Mouse (Mus musculus) forebrain, embryonic 11.5 days (tissue): ENCODE measurements at regions not wholly inside any gene's neighbourhood (a gene's known extent, or its start where the extent isn't known, plus 50 kb on each side); places are given as distances from the start of the nearest gene placed in this dataset.
A peak's percentile ranks its signal among the peaks of the same experiment; 100 is the strongest.

Source experiments
- ATAC-seq: fragments of 200-750 bp; cut with Nextera tagmentation; replicated peaks from 2 replicates; pipeline ENCODE4 v1.8.0; 2017; ENCODE audit warnings: moderate TSS enrichment; ENCODE audit not compliant: low FRiP score
- DNase-seq: peaks from one replicate; pipeline ENCODE4 v3.0.0-alpha.2; 2017; ENCODE audit warnings: low spot score
- H3K27ac ChIP-seq: fragments of 300-500 bp; sonication (generic); 2 replicates; pipeline ENCODE4 v1.5.1; 2014; ENCODE audit warnings: low read depth, low read length
- H3K27me3 ChIP-seq: fragments of 300-500 bp; sonication (generic); 2 replicates; pipeline ENCODE4 v1.6.1; 2014; ENCODE audit warnings: mild to moderate bottlenecking, low read length, mixed read lengths; ENCODE audit not compliant: control insufficient read depth, insufficient read depth
- H3K36me3 ChIP-seq: fragments of 300-500 bp; sonication (generic); 2 replicates; pipeline ENCODE4 v1.6.1; 2014; ENCODE audit warnings: mild to moderate bottlenecking, low read length, moderate library complexity, mixed read lengths; ENCODE audit not compliant: control insufficient read depth, insufficient read depth
- H3K4me1 ChIP-seq: fragments of 300-500 bp; sonication (generic); replicated peaks from 2 replicates; pipeline ENCODE4 v1.6.1; 2014; ENCODE audit warnings: low read length, mixed read lengths; ENCODE audit not compliant: control insufficient read depth, insufficient read depth
- H3K4me2 ChIP-seq: fragments of 300-500 bp; sonication (generic); 2 replicates; pipeline ENCODE4 v1.6.1; 2014; ENCODE audit warnings: low read depth, mild to moderate bottlenecking, low read length, moderate library complexity, mixed read lengths; ENCODE audit not compliant: severe bottlenecking
- H3K4me3 ChIP-seq: fragments of 300-500 bp; sonication (generic); 2 replicates; pipeline ENCODE4 v1.5.1; 2014; ENCODE audit warnings: low read depth, low read length
- H3K9ac ChIP-seq: fragments of 300-500 bp; sonication (generic); 2 replicates; pipeline ENCODE4 v1.6.1; 2014; ENCODE audit warnings: low read length
- H3K9me3 ChIP-seq: fragments of 300-500 bp; sonication (generic); 2 replicates; pipeline ENCODE4 v1.6.1; 2016; ENCODE audit warnings: low read length, mixed read lengths; ENCODE audit not compliant: control insufficient read depth
- whole genome bisulfite sequencing: fragments of 180-500 bp; shearing (Covaris S2); extraction: QIAGEN DNeasy Blood & Tissue Kit; methylation state at CpG from one replicate; pipeline ENCODE4 v1.1.7; 2014; 5-methylcytosine and 5-hydroxymethylcytosine counted together

DNA sequence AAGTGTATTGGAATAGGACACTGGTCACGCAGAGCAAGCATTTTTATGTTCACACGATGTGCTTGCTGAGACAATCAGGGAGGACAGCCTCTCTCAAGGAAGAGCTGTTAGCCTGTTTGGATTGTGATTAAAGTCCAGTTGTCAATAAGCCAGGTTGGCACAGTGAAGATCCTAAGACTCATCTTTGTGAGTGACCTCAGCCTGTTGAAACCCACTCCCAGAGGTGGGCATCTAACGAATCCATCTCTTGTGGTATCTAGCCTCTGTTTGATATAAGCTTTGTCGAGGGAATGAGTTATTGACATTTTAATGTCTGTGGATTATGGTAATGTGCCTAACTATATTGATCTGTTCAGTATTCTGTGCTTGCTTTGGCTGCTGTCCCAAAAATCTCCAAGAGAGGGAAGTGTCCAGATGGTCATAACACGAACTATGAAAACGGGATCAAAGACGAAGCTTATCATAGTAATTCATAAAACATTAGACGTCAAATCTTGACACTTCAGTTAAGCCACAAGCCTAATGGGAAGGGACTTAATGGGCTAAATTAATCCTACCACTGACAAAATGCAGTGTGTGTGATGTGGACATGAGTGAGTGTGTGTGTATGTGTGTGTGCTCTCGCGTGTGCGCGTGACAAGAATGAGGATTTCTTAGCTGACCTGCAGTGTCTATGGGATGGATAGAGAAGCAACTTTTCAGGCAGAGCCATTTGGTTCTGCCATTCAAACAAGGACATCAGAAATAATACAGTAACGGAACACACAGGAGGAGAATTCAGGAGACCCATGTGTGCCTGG is 104.8 kb upstream of the Fer start:
- H3K4me3 ChIP-seq = no peak overlapping the region
- no peak for ATAC-seq
- no peaks in the 10 kb centered on the region for H3K27me3 ChIP-seq
- no peak overlapping the region for H3K27ac ChIP-seq
- H3K4me1 ChIP-seq = no peaks in the 10 kb centered on the region
- no peak overlapping the region for H3K9ac ChIP-seq
- H3K4me2 ChIP-seq = no peak overlapping the region
- 93% methylated on average over 13 of the region's 13 CpGs for WGBS
- H3K9me3 ChIP-seq = no peaks in the 10 kb centered on the region
- DNase-seq = no peak
- no peaks in the 10 kb centered on the region for H3K36me3 ChIP-seq

DNA sequence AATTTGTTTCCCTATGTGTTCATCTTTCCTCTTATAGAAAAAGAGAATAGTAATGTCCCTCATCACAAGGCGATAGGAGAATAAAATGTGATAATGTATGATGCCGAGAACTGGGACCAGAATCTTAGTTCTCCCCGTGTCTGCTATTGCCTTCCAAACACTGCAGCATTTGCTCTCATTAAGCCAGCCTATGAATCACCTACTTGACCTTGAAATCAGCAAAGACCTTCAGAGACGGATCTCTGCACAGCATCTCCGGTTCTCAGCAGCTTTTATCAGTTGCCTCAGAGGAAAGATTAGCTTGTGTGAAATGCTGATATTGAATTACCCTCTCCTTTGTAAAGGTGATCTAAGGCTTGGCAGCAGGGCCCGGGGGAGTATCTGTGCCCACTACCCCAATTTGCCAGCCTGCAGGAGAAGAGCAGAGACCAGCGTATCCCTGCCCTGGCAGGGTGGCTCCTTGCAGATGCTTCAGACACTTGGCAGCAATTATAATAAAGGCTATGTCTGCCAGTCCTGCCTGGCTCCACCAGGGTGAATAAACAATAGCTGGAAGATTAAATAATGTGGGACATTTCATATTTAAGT is 104.0 kb upstream of the Fer start:
- Histone ChIP-seq H3K4me2 (no peak overlapping the region), H3K27ac (no peak overlapping the region), H3K4me3 (no peak overlapping the region), H3K27me3 (no peaks in the 10 kb centered on the region), H3K4me1 (no peaks in the 10 kb centered on the region), H3K9me3 (no peaks in the 10 kb centered on the region), H3K36me3 (no peaks in the 10 kb centered on the region), H3K9ac (no peak overlapping the region)
- ATAC-seq = no peak
- WGBS = 89% methylated on average over 7 of the region's 7 CpGs
- DNase-seq = no peak

DNA sequence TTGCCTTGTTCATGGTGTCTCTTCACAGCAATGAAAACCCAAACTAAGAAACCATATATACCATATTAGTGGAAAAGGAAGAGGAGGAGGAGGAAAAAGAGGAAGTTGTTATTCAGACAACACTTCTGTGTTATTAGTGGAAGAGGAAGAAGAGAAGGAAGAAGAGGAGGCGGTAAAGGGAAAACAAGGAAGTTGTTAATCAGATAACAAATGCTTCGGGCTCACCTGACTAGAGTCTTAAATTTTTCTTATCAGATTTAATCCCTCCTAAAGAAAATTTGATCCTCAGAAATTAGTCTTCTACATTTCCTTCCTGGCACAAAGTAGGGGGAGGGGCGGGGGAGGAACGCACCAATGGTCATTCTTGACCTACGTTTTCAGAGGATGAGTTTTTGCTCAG is 101.8 kb upstream of the Fer start:
- DNase-seq (no peak), ATAC-seq (no peak)
- Histone ChIP-seq H3K9me3 (no peaks in the 10 kb centered on the region), H3K4me1 (no peaks in the 10 kb centered on the region), H3K4me3 (no peak overlapping the region), H3K27me3 (no peaks in the 10 kb centered on the region), H3K4me2 (no peak overlapping the region), H3K36me3 (no peaks in the 10 kb centered on the region), H3K9ac (no peak overlapping the region), H3K27ac (no peak overlapping the region)
- 90% methylated on average over 5 of the region's 5 CpGs for WGBS

DNA sequence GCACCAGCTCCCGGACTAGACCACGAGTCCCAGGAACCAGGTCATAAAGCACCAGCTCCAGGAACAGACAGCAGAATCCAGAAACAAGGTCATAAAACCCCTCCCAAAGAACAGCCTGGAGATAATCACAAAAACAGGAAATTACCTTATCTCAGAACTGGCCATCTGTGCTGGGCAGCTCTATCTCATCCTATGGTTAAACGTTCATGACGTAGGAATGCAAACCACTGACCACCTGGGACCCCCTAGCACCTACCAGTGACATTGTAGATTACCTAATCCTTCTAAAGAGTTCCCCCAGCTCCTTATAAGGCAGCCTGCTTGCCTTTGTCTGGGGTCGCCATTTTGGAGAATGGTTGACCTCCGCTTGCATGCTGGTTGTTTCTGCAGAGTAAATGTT is 91.8 kb upstream of the Fer start:
- ATAC-seq = no peak
- H3K36me3 ChIP-seq = no peaks in the 10 kb centered on the region
- no peak overlapping the region for H3K27ac ChIP-seq
- H3K9ac ChIP-seq = no peak overlapping the region
- H3K4me2 ChIP-seq = no peak overlapping the region
- 94% methylated on average over 6 of the region's 6 CpGs for WGBS
- no peaks in the 10 kb centered on the region; the same call in 1 of the 2 replicates for H3K9me3 ChIP-seq
- DNase-seq = no peak
- no peaks in the 10 kb centered on the region for H3K4me1 ChIP-seq
- H3K27me3 ChIP-seq = no peaks in the 10 kb centered on the region
- H3K4me3 ChIP-seq = no peak overlapping the region

DNA sequence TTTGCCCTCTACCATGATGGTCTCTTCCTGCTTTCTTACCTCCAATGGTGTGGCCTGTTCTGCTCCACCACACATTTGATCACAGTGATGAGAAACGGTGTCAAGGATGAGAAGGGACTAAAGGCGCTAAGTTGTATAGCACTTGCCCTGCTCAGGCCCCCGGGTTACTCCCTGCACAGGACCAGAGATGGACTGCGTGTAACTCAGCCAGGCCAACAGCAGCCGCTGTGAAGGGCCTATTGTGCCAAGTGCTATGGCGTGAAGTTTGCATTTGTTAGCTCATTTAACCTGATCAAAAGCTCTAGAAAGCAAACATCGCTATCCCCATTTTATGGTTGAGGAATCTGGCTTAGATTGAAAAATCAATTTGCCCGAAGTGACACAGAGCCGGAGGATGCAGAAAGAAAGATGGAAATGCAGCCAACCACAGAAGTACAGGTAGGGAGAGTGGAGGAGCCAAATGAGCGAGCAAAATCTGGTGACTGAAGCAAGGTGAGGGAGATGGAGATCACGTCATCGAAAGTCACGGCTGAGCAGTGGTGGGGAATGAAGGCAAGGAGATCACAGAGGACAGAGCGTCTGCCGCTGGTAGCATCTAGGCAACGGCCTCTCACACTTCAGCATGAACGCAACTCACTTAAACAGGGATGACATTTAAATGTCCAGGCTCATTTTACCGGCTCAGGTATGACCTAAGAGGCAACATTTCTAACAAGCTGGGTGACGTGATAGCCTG is 78.3 kb upstream of the Fer start:
- ATAC-seq = no peak
- no peaks in the 10 kb centered on the region for H3K27me3 ChIP-seq
- H3K27ac ChIP-seq = no peak overlapping the region
- DNase-seq = no peak
- H3K4me1 ChIP-seq = no peaks in the 10 kb centered on the region
- no peak overlapping the region for H3K4me2 ChIP-seq
- no peaks in the 10 kb centered on the region for H3K9me3 ChIP-seq
- no peak overlapping the region for H3K9ac ChIP-seq
- no peaks in the 10 kb centered on the region for H3K36me3 ChIP-seq
- H3K4me3 ChIP-seq = no peak overlapping the region
- 89% methylated on average over 19 of the region's 19 CpGs for WGBS

DNA sequence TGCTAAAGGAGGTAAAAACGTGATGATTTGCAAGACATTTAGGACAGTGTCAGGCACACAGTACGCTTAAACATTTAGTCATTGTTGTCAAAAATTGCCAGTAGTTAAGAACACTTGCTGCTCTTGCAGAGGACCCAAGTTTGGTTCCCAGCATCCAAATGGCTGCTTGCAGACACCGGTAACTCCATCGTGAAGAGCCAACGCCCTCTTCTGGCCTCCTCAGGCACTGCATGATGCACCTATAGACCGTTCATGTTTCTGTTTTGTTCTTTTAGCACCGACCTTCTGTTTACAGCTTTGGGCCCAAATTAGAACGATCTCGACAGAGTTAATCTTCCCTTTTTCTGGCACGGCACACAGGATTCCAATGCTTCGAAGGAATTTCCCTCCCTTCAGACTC is 76.4 kb upstream of the Fer start:
- WGBS = 90% methylated on average over 11 of the region's 11 CpGs

DNA sequence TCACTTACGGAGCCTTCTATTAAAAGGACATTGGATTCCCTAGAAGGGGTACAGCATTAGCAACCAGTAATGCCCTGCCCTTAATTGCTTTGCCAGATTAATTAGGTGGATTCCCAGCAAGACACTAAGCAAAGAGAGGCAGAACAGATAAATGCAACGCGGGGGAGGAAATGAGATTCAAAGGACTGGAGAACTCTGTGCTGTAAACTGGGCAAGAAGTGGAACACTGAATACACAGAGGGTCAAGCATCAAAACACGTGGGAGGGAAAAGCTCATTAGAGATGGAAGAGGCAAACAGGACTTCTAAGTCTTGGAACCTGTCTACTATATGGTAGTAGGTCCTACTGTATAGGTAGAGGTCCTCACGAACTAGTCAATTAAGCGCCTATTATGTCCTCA is 68.5 kb upstream of the Fer start:
- 64% methylated on average over 6 of the region's 6 CpGs for WGBS
- Histone ChIP-seq H3K27me3 (no peaks in the 10 kb centered on the region), H3K4me2 (no peak overlapping the region), H3K9me3 (no peaks in the 10 kb centered on the region; the same call in 1 of the 2 replicates), H3K9ac (no peak overlapping the region), H3K4me3 (no peak overlapping the region), H3K4me1 (no peaks in the 10 kb centered on the region), H3K27ac (no peak overlapping the region), H3K36me3 (no peaks in the 10 kb centered on the region)
- ATAC-seq (peak; percentile 53; the same call in 1 of the 2 replicates), DNase-seq (no peak)

More for the DNA sequence above, 76.4 kb upstream of the Fer start:
- no peak for DNase-seq
- no peak overlapping the region for H3K9ac ChIP-seq
- no peak for ATAC-seq
- no peaks in the 10 kb centered on the region for H3K9me3 ChIP-seq
- no peak overlapping the region for H3K4me2 ChIP-seq
- H3K4me1 ChIP-seq = no peaks in the 10 kb centered on the region
- no peaks in the 10 kb centered on the region for H3K36me3 ChIP-seq
- H3K4me3 ChIP-seq = no peak overlapping the region
- no peak overlapping the region for H3K27ac ChIP-seq
- no peaks in the 10 kb centered on the region for H3K27me3 ChIP-seq

DNA sequence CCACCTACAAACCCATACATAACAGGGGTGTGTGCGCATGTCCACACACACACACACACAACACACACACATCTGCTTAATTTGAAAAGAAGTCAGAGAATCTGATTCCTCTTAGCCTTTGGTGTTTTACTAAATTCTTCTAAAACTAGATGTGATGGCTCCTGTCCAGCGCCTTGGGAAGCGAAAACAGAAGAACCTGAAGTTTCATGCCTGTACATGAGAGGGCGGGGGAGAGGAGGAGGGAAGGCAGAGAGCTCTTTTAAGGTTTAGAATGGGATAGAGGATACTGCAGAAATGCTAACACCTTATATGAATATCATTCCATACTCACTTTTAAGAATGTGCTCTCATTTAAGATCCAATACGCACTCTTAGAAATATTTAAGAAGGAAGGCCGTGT is 64.5 kb upstream of the Fer start:
- Histone ChIP-seq H3K4me1 (no peaks in the 10 kb centered on the region), H3K27ac (no peak overlapping the region), H3K27me3 (no peaks in the 10 kb centered on the region), H3K4me3 (no peak overlapping the region), H3K9me3 (no peaks in the 10 kb centered on the region; the same call in 1 of the 2 replicates), H3K9ac (no peak overlapping the region), H3K4me2 (no peak overlapping the region), H3K36me3 (no peaks in the 10 kb centered on the region)
- no peak for DNase-seq
- ATAC-seq = no peak
- 93% methylated on average over 6 of the region's 6 CpGs for WGBS
